Mouse (Mus musculus) frontal cortex, postnatal 10 days (tissue): ENCODE results near the gene Kctd15.

ENCODE experiments used
- DNase-seq, 2 experiments: peaks; one replicate each; pipeline ENCODE4 v3.0.0; 2022; ENCODE audit warnings: low spot score in 2 of 2, mixed read lengths in 1 of 2

The Kctd15 gene

GRCm38 (mm10) chr7:34663145-34663544 is 6.6 kb upstream of the Kctd15 start:
- DNase-seq, result no peak

- no peak for DNase-seq
Observed at GRCm38 (mm10) chr7:34662227-34662626, 5.7 kb upstream of the Kctd15 start.

- DNase-seq, result no peak
Observed at GRCm38 (mm10) chr7:34659386-34660085, 3.0 kb upstream of the Kctd15 start.

GRCm38 (mm10) chr7:34655086-34655839 is 1.3 kb downstream of the Kctd15 start:
- peak; percentile 73 to 85 for DNase-seq

GRCm38 (mm10) chr7:34654441-34655085 is 2.0 kb downstream of the Kctd15 start:
- DNase-seq, result peak; percentile 39 to 68

GRCm38 (mm10) chr7:34653731-34654440 is 2.6 kb downstream of the Kctd15 start:
- DNase-seq, result peak in 1 of 2 experiments; percentile 34

- DNase-seq, result no peak
Observed at GRCm38 (mm10) chr7:34652751-34653502, 3.6 kb downstream of the Kctd15 start.

GRCm38 (mm10) chr7:34651381-34651780 is 5.2 kb downstream of the Kctd15 start:
- DNase-seq, result no peak

GRCm38 (mm10) chr7:34647052-34647451 is 9.5 kb downstream of the Kctd15 start:
- peak in 1 of 2 experiments; percentile 41 for DNase-seq

- DNase-seq, result no peak
Observed at GRCm38 (mm10) chr7:34646144-34646795, 10.3 kb downstream of the Kctd15 start.

- DNase-seq, result no peak
Observed at GRCm38 (mm10) chr7:34645623-34646022, 10.9 kb downstream of the Kctd15 start.

GRCm38 (mm10) chr7:34644591-34644990 is 11.9 kb downstream of the Kctd15 start:
- no peak for DNase-seq

- DNase-seq, result no peak
Observed at GRCm38 (mm10) chr7:34643329-34643728, 13.2 kb downstream of the Kctd15 start.

GRCm38 (mm10) chr7:34641968-34642367 is 14.6 kb downstream of the Kctd15 start:
- DNase-seq, result no peak

GRCm38 (mm10) chr7:34639798-34640197 is 16.7 kb downstream of the Kctd15 start:
- no peak for DNase-seq

GRCm38 (mm10) chr7:34636661-34637060 is 19.9 kb downstream of the Kctd15 start:
- no peak for DNase-seq

- DNase-seq, result no peak
Observed at GRCm38 (mm10) chr7:34632966-34633742, 23.4 kb downstream of the Kctd15 start.

GRCm38 (mm10) chr7:34630211-34631085 is 26.1 kb downstream of the Kctd15 start:
- peak in 1 of 2 experiments; percentile 42 for DNase-seq

- DNase-seq, result no peak
Observed at GRCm38 (mm10) chr7:34629702-34630210, 26.8 kb downstream of the Kctd15 start.
